Mouse (Mus musculus): ENCODE data around the gene Dcdc2a.
A peak's percentile ranks its signal among the peaks of the same experiment; 100 is the strongest.

The Dcdc2a gene

DNA sequence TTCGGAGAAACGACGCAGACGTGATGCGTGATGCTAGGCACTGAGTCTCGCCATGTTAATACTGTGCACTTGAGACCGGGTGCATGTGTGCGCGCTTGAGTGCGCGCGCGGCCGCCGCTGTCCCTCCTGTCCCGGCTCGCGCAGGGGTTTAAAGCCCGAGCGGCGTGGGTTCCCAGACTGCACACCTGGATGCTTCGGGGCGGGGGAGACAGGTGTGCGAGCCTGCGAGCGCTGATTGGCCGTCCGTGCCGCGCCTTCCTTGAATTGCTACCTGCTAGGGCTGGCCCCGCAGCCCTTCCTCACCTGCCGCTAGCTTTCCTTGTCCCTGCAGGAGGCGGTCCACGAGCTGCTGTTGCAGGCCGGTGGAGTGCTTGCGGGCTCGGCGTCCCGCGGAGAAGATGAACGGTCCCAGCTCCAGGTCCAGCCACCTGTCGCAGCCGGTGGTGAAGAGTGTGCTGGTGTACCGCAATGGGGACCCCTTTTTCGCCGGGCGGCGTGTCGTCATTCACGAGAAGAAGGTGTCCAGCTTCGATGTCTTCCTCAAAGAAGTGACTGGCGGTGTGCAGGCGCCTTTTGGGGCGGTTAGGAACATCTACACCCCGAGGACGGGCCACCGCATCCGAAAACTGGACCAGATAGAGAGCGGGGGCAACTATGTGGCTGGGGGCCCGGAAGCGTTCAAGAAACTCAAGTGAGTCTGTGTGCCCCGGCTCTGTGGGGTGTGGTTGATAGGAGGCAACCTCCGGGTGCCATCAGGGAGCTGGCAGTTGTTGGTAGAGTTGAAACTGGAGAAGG is at the start of gene Dcdc2a:
Gene Dcdc2a (plus strand): TSS at position 132 of the 795 bp plus-strand sequence.
- DNase-seq (ENCODE audit: low spot score in 2 of 2): no peak

GRCm38 (mm10) chr13:25007115-25007514 is 48.7 kb upstream of the Dcdc2a start:
- peak; percentile 11 to 56 for DNase-seq (ENCODE audit: low spot score in 2 of 2)

DNA sequence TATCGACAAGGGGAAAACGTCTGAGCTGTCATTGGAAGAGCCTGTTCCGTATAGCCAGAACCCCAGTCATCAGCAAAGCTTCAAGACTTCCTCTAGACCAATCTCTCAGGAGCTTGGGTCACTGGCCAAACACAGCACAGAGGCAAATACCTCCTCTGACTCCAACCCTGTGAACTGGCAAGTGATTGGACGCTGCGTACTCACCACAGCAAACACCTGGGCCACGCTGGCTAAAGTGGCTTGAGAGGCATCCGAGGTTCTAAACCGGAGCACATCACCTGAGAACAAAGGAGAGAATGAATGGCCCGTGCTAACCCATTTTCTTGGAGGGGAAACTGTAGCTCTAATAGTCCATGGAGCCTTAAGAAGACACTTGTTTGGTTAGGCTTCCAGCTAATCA is 37.5 kb upstream of the Dcdc2a start:
- DNase-seq (ENCODE audit: low spot score in 2 of 2): no peak

- DNase-seq (ENCODE audit: low spot score in 2 of 2): peak; percentile 82 to 86
Measured at GRCm38 (mm10) chr13:25019793-25020539, 35.8 kb upstream of the Dcdc2a start, which contains the start of gene Mrs2. Gene Mrs2, minus strand, starts transcription at chr13:25020379.

DNA sequence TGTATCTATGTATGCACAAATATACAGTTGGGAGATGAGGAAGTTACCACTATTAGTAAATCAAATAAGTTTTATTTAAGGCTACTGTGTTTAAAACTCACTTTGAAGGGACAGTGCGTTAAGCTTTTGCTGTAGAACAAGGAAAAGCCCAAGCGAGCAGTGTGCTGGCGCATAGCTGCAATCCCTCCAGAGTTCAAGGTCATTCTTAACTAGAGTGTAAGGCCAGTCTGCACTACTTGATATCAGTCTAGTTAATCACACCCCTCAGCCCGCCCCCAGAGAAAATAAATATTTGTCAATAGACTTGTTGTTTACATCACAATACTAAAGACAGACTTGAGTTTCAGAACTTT is 35.3 kb upstream of the Dcdc2a start:
- no peak for DNase-seq (ENCODE audit: low spot score in 2 of 2)

- no peak for DNase-seq (ENCODE audit: low spot score in 2 of 2)
Measured at GRCm38 (mm10) chr13:25022386-25022785, 33.4 kb upstream of the Dcdc2a start.

- DNase-seq (ENCODE audit: low spot score in 2 of 2): no peak
Measured at GRCm38 (mm10) chr13:25023129-25023528, 32.7 kb upstream of the Dcdc2a start.

DNA sequence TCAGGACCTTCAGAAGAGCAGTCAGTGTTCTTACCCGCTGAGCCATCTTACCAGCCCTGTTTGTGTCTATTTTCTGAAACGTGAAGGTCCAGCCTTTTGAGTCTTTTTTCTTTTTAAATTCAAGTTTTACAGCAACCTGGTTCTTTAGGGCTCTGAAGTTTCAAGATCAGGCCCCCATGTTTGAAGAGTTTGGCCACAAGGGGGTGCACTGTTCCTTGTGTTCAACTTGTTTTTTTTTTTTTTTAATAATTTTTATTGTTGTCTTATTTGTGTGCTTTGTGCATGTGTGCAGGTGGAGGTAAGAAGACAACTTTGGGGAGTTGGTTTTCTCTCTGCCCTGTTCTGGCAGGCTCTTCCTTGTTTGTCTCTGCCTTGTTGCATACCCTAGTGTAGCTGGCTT is 31.1 kb upstream of the Dcdc2a start:
- DNase-seq (ENCODE audit: low spot score in 2 of 2): peak in 1 of 2 experiments; percentile 39

GRCm38 (mm10) chr13:25026409-25027113 is 29.2 kb upstream of the Dcdc2a start:
- DNase-seq (ENCODE audit: low spot score in 2 of 2): no peak

- DNase-seq (ENCODE audit: low spot score in 2 of 2): no peak
Measured at GRCm38 (mm10) chr13:25027114-25027425, 28.7 kb upstream of the Dcdc2a start.

- DNase-seq (ENCODE audit: low spot score in 2 of 2): no peak
Measured at GRCm38 (mm10) chr13:25039488-25039887, 16.3 kb upstream of the Dcdc2a start.

GRCm38 (mm10) chr13:25052671-25053070 is 3.1 kb upstream of the Dcdc2a start:
- no peak for DNase-seq (ENCODE audit: low spot score in 2 of 2)

GRCm38 (mm10) chr13:25055111-25055554 is 671 bp upstream of the Dcdc2a start:
- DNase-seq (ENCODE audit: low spot score in 2 of 2): peak; percentile 17 to 24

GRCm38 (mm10) chr13:25066659-25067058 is 10.9 kb downstream of the Dcdc2a start:
- DNase-seq (ENCODE audit: low spot score in 2 of 2): no peak

DNA sequence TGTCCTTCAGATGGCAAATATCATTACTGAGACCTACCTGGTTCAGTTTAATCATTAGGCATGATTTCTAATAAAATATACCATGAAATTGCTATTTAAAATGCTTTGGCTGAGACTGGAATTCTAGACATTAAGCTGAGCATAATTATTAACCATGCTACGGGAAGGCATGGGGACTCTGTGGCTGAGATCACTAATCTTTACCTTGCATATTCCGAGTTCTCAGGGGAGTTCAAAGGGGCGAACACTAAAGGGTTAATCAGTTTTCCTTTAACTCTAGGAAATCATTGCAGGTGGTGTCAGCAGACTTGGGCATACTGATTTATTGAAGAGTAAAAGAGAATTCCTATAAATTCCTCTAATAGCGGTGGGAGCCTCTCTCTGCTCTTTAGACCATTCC is 11.4 kb downstream of the Dcdc2a start:
- DNase-seq (ENCODE audit: low spot score in 2 of 2): no peak

DNA sequence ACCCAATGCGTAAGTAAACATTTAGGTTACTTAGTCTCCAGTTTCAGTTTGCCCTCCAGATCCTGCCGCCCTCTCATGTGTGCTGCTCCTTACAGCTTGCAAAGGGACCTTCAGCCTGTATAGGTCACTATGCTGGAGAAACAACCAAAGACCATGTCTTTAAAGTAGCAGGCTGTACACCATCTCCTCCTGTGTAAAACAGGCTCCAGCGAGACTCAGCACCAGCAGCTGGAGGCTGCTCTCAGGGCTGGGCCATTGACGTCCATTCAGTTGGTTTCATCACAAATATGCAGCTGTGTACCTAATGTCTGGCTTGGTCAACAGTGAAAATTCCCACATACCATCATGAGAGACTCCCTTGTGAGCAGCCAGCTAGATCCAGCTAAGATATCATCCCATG is 14.0 kb downstream of the Dcdc2a start:
- no peak for DNase-seq (ENCODE audit: low spot score in 2 of 2)

GRCm38 (mm10) chr13:25070791-25071190 is 15.0 kb downstream of the Dcdc2a start:
- DNase-seq (ENCODE audit: low spot score in 2 of 2): no peak

- DNase-seq (ENCODE audit: low spot score in 2 of 2): no peak
Measured at GRCm38 (mm10) chr13:25077262-25077661, 21.5 kb downstream of the Dcdc2a start.

GRCm38 (mm10) chr13:25083144-25083572 is 27.4 kb downstream of the Dcdc2a start:
- DNase-seq (ENCODE audit: low spot score in 2 of 2): no peak

GRCm38 (mm10) chr13:25085147-25085546 is 29.3 kb downstream of the Dcdc2a start:
- no peak for DNase-seq (ENCODE audit: low spot score in 2 of 2)

- DNase-seq (ENCODE audit: low spot score in 2 of 2): no peak
Measured at GRCm38 (mm10) chr13:25091347-25091746, 35.5 kb downstream of the Dcdc2a start.

DNA sequence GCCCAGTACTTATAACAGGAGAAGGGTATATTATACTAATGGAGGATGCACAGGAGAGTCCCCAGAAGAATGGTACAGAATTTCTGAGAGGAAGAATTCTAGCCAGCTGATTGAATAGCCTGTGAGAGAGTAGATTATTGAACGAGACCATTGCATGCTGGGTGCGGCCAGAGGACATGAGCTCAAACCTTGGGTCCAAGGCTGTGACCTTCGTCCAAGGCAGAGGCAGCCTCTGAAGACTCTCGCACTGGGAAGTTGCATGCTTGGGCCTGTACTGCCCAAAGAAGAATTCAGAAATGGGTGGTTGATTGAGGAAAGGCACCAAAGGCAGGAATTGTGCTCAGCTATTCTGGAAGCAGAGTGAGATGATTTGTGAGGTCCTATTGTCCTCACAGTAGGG is 38.0 kb downstream of the Dcdc2a start:
- DNase-seq (ENCODE audit: low spot score in 2 of 2): no peak

All from natural killer cell, adult 2 months (primary cell).